Mouse (Mus musculus): ENCODE data around the gene Rnf214. TPM values are rescaled to one million over a fixed set of nuclear protein-coding genes. Genes with fewer than 3 reads are reported as not detected.

Rnf214 gene
- polyA plus RNA-seq, 1 experiment from 2014 or later: 49.4 TPM

DNA sequence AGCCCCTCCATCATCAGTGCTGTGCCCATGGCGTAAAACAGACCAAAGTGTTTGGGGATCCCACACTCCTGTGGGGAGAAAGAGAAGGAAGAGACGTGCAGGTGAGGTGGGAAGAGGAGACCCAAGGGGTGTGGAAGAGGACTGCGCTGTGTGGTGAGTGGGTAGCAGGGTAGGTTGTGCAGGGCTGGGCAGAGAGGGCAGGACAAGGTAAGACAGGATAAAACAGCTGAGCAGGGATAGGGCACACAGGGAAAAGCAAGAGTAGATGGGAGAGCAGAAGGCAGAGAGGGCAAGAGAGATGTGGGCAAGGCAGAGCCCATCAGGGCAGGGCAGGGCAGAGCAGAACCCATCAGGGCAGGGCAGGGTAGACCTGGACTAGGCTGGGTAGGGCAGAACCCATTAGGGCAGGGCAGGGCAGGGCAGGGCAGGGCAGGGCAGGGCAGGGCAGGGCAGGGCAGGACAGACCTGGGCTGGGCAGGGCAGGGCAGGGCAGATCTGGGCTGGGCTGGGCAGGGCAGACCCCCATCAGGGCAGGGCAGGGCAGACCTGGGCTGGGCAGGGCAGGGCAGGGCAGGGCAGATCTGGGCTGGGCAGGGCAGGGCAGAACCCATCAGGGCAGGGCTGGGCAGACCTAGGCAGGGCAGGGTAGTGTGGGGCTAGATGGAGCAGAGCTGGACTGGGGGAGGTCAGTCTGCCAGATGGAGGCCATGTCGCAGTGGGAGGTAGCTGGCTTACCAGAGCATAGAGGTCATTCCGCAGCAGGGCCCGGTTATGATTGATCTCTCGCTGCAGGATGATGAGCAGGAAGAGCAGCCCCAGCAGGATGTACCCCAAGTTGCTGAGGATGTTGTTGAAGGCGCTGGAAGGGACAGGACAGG lies 37.2 kb upstream of the Rnf214 start:
- H3K9ac ChIP-seq: no peak overlapping the region
- no peak for ATAC-seq (ENCODE audit: insufficient number of reproducible peaks, low FRiP score, low TSS enrichment, low read depth)
- no peaks in the 10 kb centered on the region for H3K9me3 ChIP-seq
- no peaks in the 10 kb centered on the region for H3K27me3 ChIP-seq
- H3K27ac ChIP-seq: no peak overlapping the region
- WGBS: 89% methylated on average over 8 of the region's 8 CpGs
- H3K4me1 ChIP-seq: no peaks in the 10 kb centered on the region
- H3K36me3 ChIP-seq: peaks cover 88% of the 10 kb centered on the region
- no peak overlapping the region for H3K4me3 ChIP-seq
- no peak overlapping the region for H3K4me2 ChIP-seq

- Histone ChIP-seq H3K9me3 (no peaks in the 10 kb centered on the region), H3K27ac (no peak overlapping the region), H3K36me3 (peaks cover 89% of the 10 kb centered on the region), H3K4me2 (no peak overlapping the region), H3K27me3 (no peaks in the 10 kb centered on the region), H3K4me1 (no peaks in the 10 kb centered on the region), H3K9ac (no peak overlapping the region), H3K4me3 (no peak overlapping the region)
- WGBS: 84% methylated on average over 8 of the region's 8 CpGs
- ATAC-seq (ENCODE audit: insufficient number of reproducible peaks, low FRiP score, low TSS enrichment, low read depth): no peak; the same call in 1 of the 2 replicates
Observed at GRCm38 (mm10) chr9:45942916-45943315, 36.2 kb upstream of the Rnf214 start.

DNA sequence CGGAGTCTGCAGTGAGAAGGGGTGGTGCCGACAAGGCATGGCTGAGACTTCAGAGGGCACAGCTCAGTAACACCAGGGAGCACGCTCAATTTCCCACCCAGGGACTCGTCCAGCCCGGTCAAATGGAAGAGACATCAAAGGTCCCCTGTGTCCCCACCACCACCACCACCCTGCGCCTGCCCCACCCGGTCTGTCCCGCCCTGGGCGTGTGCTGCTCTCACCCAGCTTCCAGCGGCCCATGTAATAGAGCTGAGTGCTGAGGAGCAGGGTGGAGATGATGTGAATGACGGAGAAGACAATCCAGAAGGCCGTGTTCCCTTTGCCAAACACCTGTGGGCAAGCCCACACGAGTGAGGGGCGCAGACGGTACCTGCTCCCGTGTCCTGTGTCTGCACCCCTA lies 35.8 kb upstream of the Rnf214 start:
- Histone ChIP-seq H3K27me3 (no peaks in the 10 kb centered on the region), H3K36me3 (peaks cover 86% of the 10 kb centered on the region), H3K9ac (no peak overlapping the region), H3K4me2 (no peak overlapping the region), H3K9me3 (no peaks in the 10 kb centered on the region), H3K4me1 (no peaks in the 10 kb centered on the region), H3K27ac (no peak overlapping the region), H3K4me3 (no peak overlapping the region)
- no peak; the same call in 1 of the 2 replicates for ATAC-seq (ENCODE audit: insufficient number of reproducible peaks, low FRiP score, low TSS enrichment, low read depth)
- 92% methylated on average over 16 of the region's 16 CpGs for WGBS

DNA sequence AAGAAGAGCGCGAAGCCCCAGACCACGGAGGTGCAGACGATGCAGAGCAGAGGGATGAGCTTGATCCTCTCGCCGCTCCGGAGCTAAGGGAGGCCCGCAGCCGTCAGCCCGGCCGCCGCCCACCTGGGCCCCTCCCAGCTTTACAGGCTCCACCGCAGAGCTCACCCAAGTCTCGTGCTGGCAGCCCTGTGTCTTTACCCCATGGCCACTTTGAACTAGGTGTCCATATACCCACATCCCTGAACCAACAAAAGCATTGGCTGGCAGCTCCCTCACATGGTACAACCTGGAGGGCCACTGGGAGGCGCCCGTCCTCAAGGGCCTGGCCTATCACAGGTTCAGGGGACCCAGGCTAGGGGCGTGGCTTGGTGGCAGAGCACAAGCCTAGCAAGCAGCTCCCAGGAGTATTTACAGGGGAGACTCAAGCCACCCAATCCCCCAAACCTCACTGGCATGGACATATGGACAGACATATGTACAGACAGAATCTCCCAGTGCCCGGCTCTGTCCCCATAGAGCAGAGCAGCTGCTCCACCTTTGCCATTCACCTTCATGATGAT lies 34.7 kb upstream of the Rnf214 start:
- no peak overlapping the region for H3K27ac ChIP-seq

GRCm38 (mm10) chr9:45939794-45940193 lies 33.1 kb upstream of the Rnf214 start:
- WGBS: 90% methylated on average over 6 of the region's 6 CpGs
- no peaks in the 10 kb centered on the region for H3K9me3 ChIP-seq
- no peak overlapping the region for H3K4me3 ChIP-seq
- peaks cover 9% of the 10 kb centered on the region for H3K4me1 ChIP-seq
- no peak overlapping the region for H3K9ac ChIP-seq
- no peak for ATAC-seq (ENCODE audit: insufficient number of reproducible peaks, low FRiP score, low TSS enrichment, low read depth)
- no peak overlapping the region for H3K27ac ChIP-seq
- no peak overlapping the region for H3K4me2 ChIP-seq
- H3K36me3 ChIP-seq: peaks cover 61% of the 10 kb centered on the region
- no peaks in the 10 kb centered on the region for H3K27me3 ChIP-seq

More for the DNA sequence above, 34.7 kb upstream of the Rnf214 start:
- ATAC-seq (ENCODE audit: insufficient number of reproducible peaks, low FRiP score, low TSS enrichment, low read depth): no peak
- H3K27me3 ChIP-seq: no peaks in the 10 kb centered on the region
- H3K36me3 ChIP-seq: peaks cover 77% of the 10 kb centered on the region
- 69% methylated on average over 18 of the region's 18 CpGs for WGBS
- peaks cover 1% of the 10 kb centered on the region for H3K4me1 ChIP-seq
- no peaks in the 10 kb centered on the region for H3K9me3 ChIP-seq
- no peak overlapping the region for H3K4me2 ChIP-seq
- no peak overlapping the region for H3K4me3 ChIP-seq
- H3K9ac ChIP-seq: no peak overlapping the region

GRCm38 (mm10) chr9:45938952-45939637 lies 32.4 kb upstream of the Rnf214 start:
- ATAC-seq (ENCODE audit: insufficient number of reproducible peaks, low FRiP score, low TSS enrichment, low read depth): no peak
- Histone ChIP-seq H3K4me2 (no peak overlapping the region), H3K4me1 (peaks cover 9% of the 10 kb centered on the region), H3K27me3 (no peaks in the 10 kb centered on the region), H3K36me3 (peaks cover 54% of the 10 kb centered on the region), H3K27ac (no peak overlapping the region), H3K4me3 (no peak overlapping the region), H3K9ac (no peak overlapping the region), H3K9me3 (no peaks in the 10 kb centered on the region)
- WGBS: 88% methylated on average over 15 of the region's 15 CpGs

DNA sequence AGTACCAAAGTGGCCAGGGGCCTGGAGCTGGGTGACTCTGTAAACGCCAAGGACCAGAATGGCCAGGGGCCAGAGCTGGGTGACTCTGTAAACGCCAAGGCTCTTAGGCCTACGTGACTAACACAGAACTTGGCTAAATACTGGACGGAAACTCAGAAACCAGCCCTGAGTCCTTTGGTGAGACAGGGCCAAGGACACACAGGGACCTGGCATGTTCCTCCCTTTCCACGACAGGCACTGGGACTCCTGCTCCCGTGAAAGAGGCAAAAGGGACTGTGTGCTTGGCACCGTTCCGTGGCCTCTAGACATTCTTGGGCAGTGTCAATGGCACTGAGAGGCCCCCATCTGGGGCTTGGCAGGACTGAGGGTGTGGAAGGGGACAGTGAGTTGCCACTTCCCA lies 31.4 kb upstream of the Rnf214 start:
- Histone ChIP-seq H3K9me3 (no peaks in the 10 kb centered on the region), H3K27ac (no peak overlapping the region), H3K4me1 (peaks cover 12% of the 10 kb centered on the region), H3K4me2 (no peak overlapping the region), H3K9ac (no peak overlapping the region), H3K4me3 (no peak overlapping the region), H3K36me3 (peaks cover 46% of the 10 kb centered on the region), H3K27me3 (no peaks in the 10 kb centered on the region)
- ATAC-seq (ENCODE audit: insufficient number of reproducible peaks, low FRiP score, low TSS enrichment, low read depth): no peak
- 92% methylated on average over 8 of the region's 8 CpGs for WGBS

DNA sequence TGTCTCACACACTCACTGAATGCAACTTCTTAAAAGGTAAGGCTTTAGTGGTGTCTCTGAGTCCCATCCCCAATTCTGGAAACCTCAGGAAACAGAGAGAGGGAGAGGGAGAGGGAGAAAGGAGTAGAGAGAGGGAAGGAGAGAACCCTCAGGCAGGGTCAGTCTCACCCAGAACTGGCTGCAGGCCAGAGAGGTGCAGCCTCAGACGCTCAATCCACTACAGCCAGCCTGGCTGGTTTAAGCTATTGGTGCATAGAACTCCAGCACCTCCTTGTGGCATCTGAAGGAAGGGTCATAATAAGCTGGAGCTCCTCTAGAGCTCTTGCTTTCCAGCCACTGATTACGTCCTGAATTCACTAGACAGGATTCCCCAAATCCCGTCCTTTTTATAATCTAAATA lies 30.2 kb upstream of the Rnf214 start:
- H3K27me3 ChIP-seq: no peaks in the 10 kb centered on the region
- H3K4me3 ChIP-seq: no peak overlapping the region
- H3K4me1 ChIP-seq: peaks cover 18% of the 10 kb centered on the region
- H3K36me3 ChIP-seq: peaks cover 34% of the 10 kb centered on the region
- no peak overlapping the region for H3K9ac ChIP-seq
- WGBS: 10% methylated on average over 3 of the region's 3 CpGs
- ATAC-seq (ENCODE audit: insufficient number of reproducible peaks, low FRiP score, low TSS enrichment, low read depth): no peak
- no peak overlapping the region for H3K4me2 ChIP-seq
- H3K27ac ChIP-seq: peak overlapping the region; percentile 27; the same call in 1 of the 2 replicates
- H3K9me3 ChIP-seq: no peaks in the 10 kb centered on the region

- H3K4me1 ChIP-seq: peaks cover 18% of the 10 kb centered on the region
- peak within 1 kb of the TSS; percentile 51 for H3K27ac ChIP-seq
- no peaks in the 10 kb centered on the region for H3K9me3 ChIP-seq
- peak within 1 kb of the TSS; percentile 28 for H3K4me3 ChIP-seq
- H3K9ac ChIP-seq: 0 out of 2 replicates have a peak within 1 kb of the TSS, but pooled peaks have one; percentile 5
- ATAC-seq (ENCODE audit: insufficient number of reproducible peaks, low FRiP score, low TSS enrichment, low read depth): peak; percentile 45; the same call in 1 of the 2 replicates
- H3K36me3 ChIP-seq: peaks cover 30% of the 10 kb centered on the region
- peak within 1 kb of the TSS; percentile 52 for H3K4me2 ChIP-seq
- no peaks in the 10 kb centered on the region for H3K27me3 ChIP-seq
- 5% methylated on average over 21 of the region's 21 CpGs for WGBS
Observed at GRCm38 (mm10) chr9:45935628-45936210, 29.0 kb upstream of the Rnf214 start, which contains the start of gene Tagln. TSS of gene Tagln (minus strand) at chr9:45936058.

GRCm38 (mm10) chr9:45932571-45933415 lies 26.1 kb upstream of the Rnf214 start:
- H3K27me3 ChIP-seq: no peaks in the 10 kb centered on the region
- H3K4me2 ChIP-seq: no peak overlapping the region
- H3K27ac ChIP-seq: 0 out of 2 replicates have a peak overlapping the region, but pooled peaks have one; percentile 11
- peaks cover 34% of the 10 kb centered on the region for H3K36me3 ChIP-seq
- no peak for ATAC-seq (ENCODE audit: insufficient number of reproducible peaks, low FRiP score, low TSS enrichment, low read depth)
- no peak overlapping the region for H3K9ac ChIP-seq
- H3K4me1 ChIP-seq: peaks cover 18% of the 10 kb centered on the region
- H3K4me3 ChIP-seq: no peak overlapping the region
- 60% methylated on average over 11 of the region's 11 CpGs for WGBS
- no peaks in the 10 kb centered on the region for H3K9me3 ChIP-seq

- WGBS: 75% methylated on average over 1 of the region's 1 CpGs
- H3K27ac ChIP-seq: no peak overlapping the region; the same call in 1 of the 2 replicates
- no peak for ATAC-seq (ENCODE audit: insufficient number of reproducible peaks, low FRiP score, low TSS enrichment, low read depth)
Observed at GRCm38 (mm10) chr9:45931958-45932357, 25.2 kb upstream of the Rnf214 start.

More at GRCm38 (mm10) chr9:45931958-45932357, 25.2 kb upstream of the Rnf214 start:
- H3K27me3 ChIP-seq: no peaks in the 10 kb centered on the region
- H3K4me1 ChIP-seq: peaks cover 18% of the 10 kb centered on the region
- peaks cover 41% of the 10 kb centered on the region for H3K36me3 ChIP-seq
- H3K4me2 ChIP-seq: no peak overlapping the region
- H3K9me3 ChIP-seq: no peaks in the 10 kb centered on the region
- H3K4me3 ChIP-seq: no peak overlapping the region
- H3K9ac ChIP-seq: no peak overlapping the region
